Mouse (Mus musculus) right cerebral cortex, adult 18-20 months (tissue): ENCODE measurements around the gene Skil.

Experiments used
- DNase-seq: peaks from one replicate; pipeline ENCODE4 v3.0.0; 2022; ENCODE audit warnings: mixed read lengths

Skil gene

DNA sequence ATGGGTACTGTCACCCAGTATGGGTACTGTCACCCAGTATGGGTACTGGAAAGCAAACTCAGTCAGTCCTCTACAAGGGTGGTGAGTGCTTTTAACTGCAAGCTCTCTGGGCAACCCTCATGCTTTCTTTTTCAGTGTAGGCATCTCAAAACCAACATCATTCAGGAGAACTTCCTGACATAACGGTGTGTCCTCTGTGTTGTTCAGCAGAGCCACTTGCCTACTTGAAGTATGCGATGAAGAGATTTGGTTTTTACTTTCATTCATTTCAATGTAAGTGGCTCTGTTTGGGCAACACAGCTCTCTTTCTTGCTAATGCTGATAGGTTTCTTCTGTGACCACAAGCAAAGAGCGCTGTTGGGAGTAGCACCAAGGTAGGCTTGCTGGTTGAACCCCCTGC, 9.9 kb upstream of the Skil start:
- DNase-seq: no peak

DNA sequence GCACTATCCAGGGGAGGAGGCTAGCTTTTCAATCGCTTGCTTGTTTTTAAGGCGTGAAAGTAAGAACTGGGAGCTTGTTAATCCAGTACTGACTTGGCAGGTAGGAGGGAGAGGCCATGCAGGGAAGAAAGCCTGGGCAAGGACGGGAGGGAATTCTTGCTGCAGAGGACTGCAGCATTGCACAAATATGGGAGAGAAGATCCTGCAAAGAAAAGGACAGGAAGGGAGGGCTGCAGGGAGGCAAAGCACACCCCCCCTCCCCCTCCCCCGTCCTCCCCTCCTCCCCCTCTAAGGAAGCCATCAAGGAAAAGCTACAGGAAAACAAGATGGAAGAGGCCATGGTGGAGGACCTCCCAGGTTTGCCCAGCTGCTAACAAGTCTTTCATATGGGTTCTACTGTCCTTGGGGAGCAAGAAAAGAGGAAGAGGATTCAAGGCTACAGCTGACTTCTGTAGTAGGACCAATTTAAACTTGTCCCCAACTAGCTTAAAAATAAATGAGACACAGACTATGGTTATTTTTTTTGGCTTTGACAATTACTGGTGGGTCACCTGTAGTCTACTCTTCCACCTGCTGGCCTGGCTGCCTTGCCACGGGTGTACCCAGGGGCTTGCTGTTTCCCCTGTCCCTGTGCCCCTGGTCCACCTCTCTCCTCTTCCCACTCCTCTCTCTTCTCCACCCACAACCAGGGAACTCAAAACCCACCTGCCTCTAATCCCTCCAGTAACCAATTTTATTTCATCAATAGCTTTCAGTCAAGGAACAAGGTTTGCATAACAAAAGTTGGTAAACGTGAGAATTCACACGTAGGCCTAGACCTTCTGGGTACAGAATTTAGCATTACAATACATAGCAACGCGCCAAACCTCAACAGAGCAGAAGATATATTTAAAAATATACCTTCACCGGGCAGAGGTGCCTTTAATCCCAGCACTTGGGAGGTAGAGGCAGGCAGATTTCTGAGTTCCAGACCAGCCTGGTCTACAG, 5.8 kb upstream of the Skil start:
- no peak for DNase-seq

DNA sequence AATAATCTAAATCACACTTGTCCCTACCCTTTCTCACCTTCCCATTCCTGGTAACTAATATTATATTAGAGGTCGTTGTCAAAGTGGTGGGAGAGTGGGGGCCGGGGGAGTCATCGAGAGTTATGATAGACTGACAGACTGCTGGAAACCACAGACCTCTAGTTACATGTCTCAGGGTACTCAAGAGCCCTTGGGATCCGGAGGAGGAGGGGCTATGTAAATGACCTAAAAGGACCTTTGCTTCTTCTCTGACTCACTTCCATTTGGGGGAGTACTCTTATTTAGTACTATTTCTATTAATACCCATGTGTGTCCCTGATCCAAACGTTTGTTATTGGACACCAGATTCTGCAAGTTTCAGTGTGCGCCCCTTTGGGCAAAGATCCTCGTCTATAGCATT, 4.9 kb upstream of the Skil start:
- no peak for DNase-seq

DNA sequence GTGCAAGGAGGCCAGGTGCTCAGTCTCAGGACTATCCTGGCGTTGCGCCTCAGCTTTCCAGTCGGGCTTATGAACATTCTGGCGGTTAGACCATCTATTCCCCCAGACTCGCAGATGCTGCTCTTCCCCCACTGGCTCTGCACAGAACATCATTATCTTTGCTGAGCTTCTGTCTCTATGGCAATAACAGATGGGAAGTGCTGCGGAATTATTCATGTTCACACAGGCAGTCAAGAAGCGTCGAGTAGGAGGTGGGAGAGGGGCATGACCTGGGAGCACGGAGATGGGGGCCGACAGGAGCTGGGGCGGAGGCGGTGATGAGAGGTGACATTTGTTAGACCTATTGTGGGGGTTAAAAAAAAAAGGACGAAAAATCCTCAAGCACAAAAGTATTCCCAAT, 1.7 kb upstream of the Skil start:
- DNase-seq: peak; percentile 80

DNA sequence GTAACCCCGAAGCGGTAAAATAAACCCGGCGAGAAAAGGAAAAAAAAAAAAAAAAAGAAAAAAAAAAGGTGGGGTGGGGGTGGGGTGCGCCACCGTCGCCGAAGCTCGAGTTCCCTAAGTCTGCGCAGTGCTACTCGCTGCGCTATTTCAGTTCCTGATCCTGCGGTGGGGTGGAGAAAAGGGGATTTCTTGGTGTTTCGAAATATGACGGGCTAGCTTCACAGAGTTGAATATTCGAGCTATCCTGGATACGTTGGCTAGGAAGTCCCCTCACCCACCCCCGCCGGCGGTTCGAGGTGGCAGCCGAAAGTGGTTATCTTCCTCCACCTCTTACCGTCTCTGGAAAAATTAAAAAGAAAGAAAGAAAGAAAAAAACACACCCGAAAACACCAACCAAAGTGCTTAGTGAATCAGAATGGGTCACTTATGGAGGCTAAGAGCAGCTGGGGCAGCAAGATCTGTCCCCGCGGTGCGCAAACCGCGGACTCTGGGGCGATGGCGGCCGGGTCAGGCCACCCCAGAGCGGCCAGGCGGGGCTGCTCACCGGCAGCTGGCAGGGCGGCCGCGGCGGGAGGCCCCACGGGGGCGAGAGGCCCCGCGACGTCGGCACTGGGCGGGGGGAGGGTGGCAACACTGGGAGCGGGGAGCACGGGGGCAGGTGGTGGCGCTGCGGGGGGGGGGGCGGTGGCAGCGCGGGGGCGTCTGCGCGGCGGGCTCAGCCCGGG, 1.1 kb upstream of the Skil start:
- DNase-seq: peak; percentile 72

DNA sequence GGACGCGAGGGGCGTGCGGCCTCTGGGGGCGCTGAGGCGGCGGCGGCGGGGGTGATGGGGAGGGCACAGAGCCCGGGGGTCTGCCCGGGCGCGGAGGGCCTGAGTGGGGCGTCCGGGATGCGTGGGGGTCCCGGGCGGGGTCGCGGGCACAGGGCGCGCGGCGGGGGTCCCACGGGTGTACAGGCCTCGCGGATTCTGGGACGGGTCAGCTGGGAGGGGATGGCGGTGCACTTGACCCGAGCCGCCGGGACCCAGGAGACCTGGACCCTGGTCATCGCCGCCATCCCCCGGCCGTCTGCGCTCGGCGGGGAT, 277 bp downstream of the Skil start:
- no peak for DNase-seq

DNA sequence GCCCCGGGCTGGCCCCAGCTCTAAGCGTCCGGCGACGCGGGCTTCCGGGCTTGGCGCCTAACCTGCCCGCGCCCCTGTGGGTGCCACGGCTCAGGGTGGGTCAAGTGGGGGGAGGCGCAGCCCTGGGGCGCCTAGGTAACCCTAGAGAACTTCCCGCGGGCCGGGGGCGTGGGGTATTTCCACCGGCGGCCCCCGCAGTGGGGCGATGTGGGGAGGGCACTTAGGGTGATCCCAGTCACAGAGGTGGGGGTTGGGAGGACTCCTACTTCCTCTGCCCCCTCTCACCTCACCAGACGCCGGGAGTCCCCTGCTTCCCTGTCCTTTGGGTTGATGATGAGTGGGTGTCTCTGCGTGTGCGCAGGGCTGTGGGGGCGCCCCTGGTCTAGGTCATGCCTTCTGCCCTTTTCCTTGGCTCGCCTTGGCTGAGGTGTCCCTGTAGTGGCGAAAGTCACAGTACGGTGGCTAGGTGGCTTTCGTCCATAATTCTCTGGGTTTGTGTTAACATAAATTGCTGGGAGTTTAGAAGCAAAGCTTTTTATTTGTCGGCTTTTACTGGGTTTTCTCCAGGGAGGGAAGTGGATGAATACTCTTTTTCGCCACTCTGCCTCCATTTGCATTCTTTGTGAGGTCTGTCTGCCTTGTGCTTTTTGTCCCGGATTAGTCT, 765 bp downstream of the Skil start:
- peak; percentile 50 for DNase-seq

DNA sequence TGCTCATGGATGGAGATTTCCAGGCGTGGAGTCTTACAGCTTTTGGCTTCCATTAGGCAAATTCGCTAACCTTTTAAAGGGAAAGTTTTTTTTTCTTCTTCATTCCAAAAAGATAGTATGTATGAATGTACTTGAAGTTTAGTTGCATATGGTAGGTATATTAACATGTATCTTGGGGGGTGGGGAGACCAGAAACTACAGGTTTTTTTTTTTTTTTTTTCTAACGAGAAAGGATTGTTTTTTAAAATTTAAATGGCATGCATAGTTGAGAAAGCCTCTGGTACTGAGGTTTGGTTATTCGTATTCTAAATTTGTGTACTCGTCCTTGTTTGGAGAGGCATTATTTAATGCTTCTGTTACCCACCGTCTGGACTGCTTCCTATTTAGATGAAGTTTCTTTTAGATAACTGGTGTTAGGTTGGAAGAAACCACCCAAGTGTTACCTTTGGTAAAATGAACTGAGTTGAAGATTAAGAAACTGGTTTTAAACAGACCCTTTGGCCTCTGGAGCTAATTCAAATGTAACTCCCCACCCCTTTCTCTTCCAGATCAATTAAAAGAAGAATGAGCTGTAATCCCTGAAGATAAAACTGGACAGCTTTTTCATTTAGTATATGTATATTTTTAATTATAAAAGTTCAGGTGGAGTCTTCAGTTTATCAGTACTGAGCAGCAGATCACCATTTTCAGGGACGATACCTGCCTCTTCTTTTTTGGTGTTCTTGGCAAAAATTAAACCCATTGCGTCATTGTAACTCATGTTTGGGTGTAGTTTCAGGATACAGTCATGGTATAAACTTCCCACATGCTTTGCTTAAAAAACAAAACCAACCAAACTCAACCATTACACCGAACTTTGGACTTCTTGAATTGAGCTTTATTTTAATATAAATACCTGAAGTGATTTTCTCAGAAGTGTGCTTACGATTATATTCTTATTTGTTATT, 1.6 kb downstream of the Skil start:
- no peak for DNase-seq

DNA sequence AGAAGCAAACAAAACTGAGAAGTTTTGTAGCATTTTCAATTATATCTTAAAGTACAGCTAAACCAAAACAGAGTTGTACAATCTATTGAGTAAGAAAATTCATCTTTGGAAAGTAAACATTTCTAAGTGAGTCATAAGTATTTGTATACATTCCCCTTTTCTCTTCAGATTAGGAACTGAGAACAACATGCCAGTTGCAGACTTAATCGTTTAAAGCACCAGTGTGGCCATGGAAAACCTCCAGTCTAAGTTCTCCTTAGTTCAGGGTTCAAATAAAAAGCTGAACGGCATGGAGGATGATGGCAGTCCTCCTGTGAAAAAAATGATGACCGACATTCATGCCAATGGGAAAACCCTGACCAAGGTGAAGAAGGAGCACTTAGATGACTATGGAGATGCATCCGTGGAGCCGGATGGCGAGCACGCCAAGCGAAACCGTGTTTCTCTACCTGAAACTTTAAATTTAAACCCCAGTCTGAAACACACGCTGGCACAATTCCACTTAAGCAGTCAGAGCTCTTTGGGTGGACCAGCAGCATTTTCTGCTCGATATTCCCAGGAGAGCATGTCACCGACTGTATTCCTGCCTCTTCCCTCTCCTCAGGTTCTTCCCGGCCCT, 2.4 kb downstream of the Skil start:
- DNase-seq: no peak

DNA sequence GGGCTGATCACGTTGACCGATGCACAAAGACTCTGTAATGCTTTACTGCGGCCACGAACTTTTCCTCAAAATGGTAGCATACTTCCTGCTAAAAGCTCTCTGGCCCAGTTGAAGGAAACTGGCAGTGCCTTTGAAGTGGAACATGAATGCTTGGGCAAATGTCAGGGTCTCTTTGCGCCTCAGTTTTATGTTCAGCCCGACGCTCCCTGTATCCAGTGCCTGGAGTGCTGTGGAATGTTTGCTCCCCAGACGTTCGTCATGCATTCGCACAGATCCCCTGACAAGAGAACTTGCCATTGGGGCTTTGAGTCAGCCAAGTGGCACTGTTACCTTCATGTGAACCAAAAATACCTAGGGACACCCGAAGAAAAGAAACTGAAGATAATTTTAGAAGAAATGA, 3.1 kb downstream of the Skil start:
- DNase-seq: no peak

DNA sequence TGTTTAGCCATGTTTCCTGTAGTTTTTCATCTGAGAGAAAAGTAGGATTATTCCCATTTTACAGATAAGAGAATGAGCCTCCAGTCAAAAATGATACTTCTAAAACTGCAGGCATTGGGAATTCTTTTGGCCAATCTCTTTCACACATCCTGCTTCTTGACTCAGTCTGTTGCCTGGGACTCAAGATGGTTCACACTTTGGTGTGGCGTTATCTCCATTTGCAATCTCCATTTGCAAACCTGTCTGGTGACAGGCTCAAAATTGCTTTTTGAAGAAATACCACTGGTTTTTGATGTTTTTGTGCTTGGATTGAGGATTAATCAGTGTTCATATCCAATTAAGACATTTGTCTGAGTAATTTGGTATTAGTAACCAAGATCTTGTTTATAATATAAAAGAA, 3.7 kb downstream of the Skil start:
- no peak for DNase-seq

DNA sequence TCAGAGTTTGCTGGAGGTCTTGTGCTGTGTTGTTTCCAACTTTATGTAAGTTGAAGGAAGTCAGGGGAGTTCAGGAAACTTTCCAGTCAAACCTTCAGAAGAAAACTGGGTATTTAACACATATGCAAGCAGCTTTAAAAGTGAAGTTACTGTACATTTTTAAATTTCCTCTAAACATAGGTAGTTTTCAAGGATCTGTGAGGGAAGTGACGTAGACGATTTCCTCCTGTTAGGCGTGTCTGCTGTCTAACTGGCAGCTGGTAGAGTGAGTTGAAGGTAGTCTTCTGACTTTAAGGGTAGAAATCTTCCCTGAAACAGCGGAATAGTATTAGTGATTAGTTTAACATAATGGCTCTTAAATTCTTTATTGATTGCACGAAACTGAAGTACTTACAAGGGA, 5.2 kb downstream of the Skil start:
- no peak for DNase-seq

DNA sequence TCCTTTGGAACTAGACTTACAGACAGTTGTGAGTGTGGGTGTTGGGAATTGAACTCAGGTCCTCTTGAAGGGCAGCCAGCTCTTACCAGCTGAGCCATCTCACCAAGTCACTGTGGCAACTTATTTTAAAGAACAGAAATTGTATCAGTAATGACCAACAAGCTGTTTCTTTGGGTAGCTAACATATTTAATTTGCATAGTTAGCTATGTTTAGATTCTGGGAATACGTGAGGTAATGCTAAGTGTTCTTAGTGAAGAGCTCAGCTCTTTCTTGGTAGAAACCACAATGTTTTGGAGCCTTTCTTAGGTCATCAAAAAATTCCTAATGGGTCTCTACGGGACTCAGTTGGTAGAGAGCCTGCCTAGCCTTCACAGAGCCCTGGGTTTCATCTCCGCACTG, 5.9 kb downstream of the Skil start:
- no peak for DNase-seq

DNA sequence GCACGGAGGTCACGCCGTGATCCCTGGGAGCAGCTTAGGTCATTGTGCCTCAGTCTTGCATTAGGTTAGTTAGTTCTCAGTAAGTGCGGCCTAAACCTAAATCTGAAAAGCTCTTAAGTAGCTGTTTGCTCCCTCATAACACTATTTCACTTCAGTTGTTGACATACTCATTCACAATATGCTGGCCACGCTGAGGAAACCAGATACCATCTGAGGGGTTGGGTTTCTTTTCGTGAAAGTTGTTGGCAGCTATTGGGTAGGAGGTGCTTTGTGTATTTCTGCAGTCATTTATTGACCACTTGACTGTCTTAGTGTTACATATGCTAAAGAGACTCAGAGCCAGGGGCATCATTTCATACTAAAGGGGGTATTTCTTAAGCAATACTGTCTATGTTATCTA, 10.1 kb downstream of the Skil start:
- DNase-seq: no peak

DNA sequence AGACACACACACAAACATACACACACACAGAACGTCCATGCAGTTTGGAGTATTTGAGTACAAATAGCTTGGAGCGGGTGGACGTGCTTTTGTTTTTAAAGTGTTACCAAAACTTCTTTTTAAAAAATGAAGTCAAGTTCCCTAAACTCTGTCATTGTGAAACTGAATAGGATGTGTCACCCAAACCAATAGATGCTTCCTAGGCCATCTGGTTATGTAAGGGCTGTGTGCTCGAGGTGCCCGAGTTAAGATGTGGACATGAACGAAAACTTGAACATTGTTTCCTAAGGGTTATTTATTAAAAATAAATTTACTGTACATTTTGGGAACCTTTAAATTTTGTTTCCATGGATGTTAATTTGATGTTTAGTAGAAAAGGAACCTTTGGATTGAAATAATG, 11.7 kb downstream of the Skil start:
- DNase-seq: no peak

DNA sequence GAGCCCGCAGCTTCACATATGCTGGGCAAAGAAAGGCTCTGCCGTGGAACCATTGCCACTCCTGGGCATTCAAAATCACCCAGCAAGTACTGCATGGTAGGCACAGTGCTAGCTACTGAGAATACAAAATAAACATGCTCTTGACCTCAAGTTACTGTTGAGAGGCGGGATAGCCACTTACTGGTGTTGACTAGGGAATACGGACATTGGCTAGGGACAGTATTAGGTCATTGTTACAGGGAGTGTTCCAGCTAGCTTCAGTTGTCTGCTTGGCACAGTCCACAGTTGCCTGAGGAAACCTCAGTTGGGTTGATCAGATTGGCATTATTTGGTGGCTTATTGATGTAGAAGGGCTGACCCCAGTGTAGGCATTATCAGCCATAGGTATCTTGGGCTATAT, 12.8 kb downstream of the Skil start:
- no peak for DNase-seq

DNA sequence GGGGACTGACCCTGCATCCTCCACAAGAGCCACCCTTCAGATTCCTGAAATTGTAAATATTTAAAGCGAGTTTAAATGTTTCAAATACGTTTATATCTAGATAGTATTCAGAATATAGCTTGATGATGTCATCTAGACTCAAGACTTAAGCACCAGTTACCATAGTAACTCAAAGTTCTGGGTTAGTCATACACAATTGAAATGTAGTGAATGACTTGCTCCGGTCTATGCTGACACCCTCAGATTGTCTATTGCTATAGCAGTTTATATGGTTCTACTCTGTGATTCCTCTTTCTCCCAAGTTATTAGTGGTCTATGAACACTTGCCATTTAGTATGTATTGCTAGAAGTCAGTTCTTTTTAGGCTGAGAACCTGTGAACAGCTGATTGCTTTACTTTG, 14.2 kb downstream of the Skil start:
- DNase-seq: no peak

DNA sequence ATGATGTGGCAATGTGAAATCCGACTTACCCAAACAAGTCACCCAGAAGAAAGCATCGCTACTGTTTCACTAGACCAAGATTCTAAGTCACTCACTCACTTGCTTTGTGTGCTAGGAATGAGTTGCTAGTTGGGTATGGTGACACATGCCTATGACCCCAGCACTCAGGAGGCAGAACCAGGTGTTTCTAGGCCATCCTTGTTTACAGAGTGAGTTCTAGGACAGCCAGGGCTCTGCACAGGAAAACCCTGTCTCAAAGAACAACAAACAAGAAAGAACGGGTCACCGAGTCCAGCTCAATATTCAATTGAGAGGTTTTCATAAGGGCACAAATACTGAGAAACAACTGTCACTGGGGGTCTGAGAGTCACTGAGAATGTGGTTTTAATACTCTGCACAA, 28.2 kb downstream of the Skil start:
- no peak for DNase-seq

DNA sequence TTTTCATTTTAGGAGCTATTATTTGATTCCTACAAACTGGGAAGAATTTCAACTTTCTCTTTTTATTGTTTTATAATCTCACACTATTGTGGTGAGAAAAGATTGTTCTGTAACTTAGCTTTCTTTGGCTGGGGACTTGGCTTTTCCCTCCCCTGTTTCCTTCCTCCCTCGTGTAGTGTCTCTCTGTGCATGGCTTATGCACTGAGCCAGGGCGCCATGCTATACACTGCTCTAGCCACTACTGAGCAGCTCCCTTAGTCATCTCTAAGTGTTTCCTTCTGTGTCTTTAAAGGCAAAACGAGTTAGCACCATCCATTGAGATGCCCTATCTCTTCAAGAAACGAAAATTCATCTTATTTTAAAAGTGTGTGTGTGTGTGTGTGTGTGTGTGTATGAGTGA, 31.4 kb downstream of the Skil start:
- DNase-seq: no peak

DNA sequence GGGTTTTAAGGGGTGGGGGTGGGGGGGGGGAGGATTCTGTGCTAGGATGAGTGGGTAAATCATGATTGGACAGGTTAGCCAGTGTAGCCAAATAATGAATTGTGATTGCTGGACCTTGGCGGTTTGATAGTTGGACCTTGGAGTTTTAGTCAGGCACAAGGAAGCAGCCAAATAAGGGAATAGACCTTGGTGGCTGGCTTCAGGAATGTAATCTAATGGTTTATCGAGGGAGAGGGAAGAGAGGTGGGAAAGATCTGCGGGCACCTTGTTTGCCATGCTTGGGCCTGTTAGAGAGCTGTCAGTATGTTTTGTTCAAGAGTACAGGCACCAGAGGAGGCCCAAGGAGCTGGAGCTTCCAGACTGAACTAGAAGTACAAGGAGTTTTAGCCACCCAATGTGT, 32.0 kb downstream of the Skil start:
- DNase-seq: no peak

DNA sequence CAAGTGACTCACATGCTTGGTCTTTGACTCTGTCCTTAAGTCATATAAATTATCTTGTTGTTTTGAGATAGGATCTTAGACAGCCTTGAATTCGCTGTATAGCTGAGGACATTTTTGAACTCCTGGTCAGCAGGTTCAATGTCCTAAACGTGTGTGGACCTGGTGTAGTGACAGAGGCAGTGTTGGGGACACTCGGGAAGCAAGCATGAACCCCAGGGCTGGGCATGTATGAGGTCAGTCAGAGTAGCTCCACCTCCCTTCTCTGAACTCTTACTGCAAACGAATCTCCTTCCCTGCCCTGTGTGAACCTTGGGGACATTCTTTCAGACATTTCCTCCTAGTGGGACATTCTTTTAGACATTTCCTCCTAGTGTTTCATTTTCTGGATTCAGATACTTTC, 34.9 kb downstream of the Skil start:
- DNase-seq: no peak

DNA sequence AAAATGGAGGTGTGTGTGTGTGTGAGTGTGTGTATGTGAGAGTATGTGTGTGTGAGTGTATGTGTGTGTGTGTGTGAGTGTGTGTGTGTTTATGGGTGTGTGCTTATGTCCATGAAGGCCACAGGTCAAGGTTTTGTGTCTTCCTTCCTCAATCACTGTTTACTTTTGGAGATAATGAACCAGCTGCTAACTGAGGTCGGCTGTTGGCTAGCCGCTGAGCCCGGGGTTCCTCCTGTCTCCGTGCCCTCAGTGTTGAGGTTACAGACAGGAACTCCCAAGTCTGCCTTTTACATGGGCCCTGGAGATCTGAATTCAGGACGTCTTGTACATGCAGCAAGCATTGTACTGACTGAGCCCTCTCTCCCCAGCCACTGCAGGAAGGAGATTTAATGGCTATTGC, 38.8 kb downstream of the Skil start:
- DNase-seq: no peak
